Mouse (Mus musculus) kidney, adult 18-20 months (tissue): Measurements from ENCODE around the gene Adtrp.

Experiments used
- DNase-seq: peaks from one replicate; pipeline ENCODE4 v3.0.0; 2021

The Adtrp gene

DNA sequence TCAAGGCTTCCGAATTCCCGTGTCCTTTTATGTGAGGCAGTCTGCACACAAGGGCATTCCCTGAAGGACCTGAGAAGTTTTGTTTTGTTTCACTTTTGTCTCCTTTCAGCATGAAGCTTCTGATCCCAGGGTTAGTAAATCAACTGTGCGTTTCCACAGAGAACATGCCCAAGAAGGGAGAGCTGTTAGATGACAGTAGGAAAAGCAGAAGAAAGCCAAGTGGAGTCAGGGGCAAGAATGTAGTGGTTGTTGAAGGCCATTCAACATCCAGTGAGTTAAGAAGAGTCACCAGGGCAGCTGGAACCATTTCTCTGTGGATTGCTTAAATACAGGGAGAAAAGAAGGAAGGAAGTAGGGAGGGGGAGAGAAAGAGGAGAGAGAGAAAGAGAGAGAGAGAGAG, 76.4 kb downstream of the Adtrp start:
- no peak for DNase-seq

DNA sequence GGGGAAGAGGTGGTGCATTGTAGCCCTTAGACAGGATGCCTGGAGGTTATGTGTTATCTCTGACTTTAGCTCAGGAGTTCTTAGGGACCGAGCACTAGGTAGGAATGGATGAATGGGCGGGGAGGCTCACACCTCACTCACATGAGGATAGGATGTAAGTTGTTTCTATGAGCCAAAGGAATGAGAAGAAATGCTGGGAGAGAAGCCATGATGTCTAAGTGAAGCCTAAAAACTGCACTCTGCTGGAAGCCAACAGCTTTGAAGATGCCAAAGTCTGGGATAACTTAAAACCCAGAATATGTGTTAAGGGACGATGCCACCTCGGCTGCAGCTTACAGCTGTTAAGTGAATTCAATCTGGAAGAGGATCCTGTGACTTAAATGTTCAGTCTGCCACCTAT, 79.5 kb downstream of the Adtrp start:
- DNase-seq: no peak

DNA sequence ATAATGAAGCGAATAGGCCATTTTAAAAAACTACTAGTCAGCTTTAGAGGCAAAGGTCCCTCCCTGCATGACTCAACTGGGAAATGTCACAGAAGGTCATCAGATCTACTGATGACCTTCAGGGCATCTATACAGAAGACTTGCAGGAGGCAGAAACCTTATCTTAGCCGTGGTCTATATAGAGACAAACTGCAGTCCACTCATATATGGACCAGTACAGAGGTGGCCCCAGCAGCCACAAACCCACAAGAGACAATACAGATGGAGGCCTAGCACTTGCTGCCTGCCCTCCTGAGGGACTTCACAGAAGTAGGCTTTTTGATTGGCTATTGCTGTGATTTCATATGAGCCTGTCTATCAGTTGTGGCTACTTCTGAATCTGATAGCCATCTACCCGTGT, 85.5 kb downstream of the Adtrp start:
- DNase-seq: no peak

DNA sequence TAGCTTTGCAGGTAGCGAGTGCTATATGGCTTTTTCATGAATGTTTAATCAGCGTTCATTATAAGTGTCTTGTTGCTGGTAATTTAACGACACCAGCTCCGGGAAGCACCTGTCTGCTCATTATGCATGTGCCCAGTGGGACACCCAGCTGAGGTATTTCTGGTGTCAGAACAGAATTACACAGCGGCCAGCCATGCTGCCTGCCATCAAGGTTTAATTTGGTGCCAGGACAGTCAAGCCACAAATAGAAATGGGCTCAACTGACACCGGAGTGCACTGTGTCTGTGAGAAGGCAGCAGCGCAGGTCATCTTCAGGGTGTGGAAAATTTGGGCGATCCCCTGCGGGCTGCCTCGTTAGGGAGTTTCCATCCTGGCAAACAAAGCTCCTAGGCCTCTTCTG, 87.0 kb downstream of the Adtrp start:
- DNase-seq: no peak

DNA sequence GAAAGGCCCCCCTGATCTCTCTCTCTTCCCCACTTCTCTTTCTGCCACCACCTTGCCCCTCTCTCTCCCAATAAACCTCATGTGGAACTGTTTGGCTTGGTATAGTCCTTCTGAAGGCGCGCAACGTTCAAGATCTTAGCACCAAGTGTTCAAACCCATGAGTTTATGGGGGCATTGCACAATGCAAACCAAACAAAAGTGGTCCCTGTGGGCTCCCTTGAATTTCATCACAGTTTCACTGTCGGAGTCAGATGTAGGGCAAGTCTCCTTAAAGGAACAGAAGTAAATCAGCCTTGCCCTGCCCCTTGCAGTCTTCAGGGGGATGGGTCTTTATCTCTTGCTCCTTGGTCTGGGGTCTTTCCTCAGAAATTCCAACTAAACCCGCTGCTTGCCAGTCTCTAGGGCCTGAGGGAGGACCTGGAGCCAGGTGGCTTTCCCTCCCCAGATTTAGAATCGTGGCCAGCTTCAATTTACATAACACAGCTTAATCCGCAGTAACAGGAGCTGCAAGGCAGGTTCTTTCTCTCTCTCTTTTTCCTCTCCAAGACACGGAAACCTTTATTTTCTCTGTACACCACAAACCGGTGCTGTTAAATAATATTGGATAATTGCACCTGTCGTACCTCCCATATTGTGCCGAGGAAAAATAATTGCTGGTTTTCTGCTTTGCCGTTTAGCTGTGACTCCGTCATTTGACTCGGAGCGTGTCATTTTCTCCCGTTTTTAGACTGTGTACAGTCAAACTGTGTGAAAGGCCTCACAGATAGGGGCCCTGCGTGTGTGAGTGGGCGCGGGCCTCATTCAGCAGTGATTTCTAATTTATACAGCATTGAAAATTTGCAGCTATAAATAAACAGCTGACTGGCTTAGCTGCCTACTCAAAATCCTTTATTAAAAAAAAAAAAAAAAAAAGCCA, 88.7 kb downstream of the Adtrp start:
- DNase-seq: no peak

DNA sequence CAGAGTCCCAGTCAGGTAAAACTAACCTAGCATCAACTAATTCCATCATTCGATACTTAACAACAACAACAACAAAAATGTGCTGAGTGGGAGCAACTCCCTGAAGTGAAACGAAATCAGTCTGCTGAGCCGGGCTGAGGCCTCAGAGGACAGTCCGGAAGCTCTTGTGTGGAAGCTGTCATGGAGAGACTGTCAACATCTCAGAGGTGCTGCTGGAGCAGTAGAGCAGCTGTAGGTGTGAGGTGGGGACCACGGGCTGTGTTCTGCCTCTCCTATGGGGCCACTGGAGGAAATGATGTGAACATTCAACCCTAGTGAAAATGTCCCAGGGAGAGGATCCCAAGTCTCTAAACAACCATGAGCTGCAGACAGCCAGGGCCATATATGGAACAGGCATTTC, 94.4 kb downstream of the Adtrp start:
- no peak for DNase-seq

DNA sequence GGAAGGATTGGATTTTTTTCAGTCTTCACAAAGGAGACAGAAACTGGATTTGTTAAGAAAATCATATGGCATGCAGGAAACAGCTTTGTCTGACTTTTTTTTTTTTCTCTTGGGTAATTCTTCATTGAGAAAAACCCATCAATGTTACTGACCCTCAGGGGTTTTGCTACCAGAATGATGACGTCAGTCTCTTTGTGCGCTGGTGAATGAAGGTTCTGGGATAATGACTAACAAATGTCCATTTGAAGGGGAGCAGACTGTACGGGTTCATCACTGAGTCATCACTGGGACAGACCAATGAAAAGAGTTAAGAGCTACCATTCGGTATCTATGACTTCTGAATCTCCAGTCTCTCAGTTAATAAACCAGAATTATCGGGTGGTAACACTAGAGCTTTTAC, 97.0 kb downstream of the Adtrp start:
- DNase-seq: no peak

DNA sequence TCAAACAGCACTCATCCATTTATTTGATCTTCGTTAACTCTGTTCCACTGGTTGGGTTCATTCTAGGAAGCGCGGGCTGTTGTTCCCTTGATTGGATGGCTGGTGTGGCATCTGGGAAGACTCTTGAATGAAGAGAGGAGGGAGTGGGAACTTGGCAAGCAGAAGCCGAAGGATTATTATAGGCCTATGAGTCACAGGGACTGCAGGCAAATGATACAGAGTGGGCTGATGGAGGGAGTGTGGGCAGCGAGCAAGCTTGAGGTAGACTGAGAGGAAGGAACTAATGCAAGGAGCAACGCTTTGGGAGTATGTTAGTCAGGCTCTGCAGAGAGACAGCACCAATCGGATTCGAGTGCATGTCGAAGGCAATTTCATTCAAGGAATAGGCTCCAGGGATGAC, 98.6 kb downstream of the Adtrp start:
- no peak for DNase-seq

DNA sequence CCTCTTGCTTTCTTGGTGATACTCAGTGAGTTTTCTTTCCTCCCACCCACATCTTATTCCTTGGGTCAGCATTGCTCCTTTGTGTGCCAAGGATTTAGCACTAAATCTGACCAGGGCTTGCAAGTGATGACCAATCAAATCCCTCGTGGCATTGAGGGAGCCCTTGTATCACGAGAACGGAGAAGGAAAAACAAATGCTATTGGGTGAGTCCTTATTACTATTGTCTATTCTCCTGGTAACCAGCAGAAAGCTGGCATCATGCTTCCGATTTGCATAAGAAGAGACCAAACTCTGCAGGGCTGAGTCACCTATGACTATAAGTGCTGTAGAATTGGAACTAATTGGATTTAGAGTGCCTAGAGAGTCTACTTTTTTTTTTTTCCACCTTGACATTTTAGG, 99.8 kb downstream of the Adtrp start:
- no peak for DNase-seq

DNA sequence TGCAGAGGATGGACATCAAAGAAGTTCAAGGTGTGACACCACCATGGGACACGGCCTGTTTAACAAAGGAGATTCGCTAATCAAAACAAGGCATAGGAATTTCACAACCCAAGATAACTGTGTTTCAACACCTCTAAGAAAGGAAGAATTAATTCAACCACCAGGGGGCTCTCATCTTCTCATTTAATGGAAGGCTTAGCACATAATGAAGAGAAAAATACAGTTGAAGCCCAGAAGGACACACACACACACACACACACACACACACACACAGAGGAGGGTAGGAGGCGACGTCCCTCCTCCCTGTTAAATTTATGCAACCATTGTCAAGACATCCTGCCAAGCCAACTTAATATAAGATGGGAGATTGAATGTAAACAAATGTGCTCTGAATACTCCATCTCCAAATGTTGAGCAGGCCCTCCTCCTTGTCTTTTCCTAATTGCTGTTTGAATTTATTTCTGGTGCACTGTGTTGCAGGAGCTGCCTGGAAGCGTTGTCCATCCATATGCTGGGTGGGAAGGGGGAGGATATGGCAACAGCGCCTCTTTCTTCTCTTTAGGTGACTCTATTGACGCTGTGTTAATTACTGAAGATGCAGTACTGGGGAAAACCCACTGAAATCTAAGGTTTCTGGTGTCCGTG, 100.4 kb downstream of the Adtrp start:
- DNase-seq: no peak

DNA sequence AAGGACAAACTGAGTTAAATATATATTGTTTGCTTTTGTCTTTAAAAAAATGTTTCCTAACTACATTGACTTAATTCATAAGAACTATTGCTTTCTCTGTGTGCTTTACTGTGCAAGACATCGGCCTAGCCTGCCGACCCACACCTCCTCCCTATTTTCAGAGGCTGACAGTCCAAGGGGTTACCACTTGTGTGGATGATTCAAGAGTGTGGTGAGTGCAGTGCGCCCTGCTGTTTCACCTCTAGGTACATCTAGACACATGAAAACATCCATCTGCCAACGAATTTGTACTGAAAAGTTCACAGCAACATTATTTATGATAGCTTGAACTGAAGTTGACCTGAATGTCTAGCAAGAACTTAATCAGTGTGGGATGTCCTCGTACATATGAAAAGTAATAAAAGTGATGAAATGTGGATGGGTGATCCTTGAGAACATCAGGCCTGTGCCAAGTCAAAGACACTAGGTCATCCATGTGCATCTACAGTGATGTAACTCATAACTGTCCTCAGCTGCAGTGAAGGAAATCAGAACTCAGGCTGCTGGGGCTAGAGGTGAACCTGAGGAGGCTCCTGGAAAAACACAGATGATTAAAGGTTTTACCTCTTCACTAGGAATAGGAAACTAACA, 106.9 kb downstream of the Adtrp start:
- no peak for DNase-seq

DNA sequence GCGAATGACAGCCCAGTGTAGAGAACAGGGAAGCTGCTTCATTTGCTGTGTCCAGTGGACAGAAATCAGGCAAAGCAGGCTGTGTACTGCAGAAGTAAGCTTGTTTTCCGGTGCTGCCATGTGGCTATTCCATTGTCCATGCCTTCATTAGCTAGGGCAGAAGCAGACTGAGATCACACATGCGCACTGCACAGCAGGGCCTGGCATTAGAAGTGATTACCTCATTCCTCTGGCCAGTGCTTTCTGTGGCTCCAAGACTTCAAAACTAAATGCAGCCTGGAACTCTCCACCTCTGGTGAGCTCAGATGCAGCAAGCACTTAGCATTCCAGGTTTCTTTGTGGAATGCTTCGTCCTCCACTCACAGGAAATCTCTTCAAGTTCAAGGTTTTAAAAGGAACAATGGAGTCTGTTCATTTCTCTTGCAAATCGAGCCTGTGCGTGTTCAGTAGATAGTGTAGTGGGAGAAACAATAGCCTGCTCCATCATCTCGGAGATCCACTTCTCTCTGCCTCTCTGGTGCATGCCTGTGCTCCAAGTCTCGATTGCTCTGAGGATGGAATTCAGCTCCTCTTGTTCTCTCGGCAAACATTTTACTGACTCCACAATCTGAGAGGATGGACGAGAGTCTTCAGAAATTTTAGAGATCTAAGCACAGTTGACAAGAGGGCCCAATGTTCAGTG, 109.7 kb downstream of the Adtrp start:
- no peak for DNase-seq

DNA sequence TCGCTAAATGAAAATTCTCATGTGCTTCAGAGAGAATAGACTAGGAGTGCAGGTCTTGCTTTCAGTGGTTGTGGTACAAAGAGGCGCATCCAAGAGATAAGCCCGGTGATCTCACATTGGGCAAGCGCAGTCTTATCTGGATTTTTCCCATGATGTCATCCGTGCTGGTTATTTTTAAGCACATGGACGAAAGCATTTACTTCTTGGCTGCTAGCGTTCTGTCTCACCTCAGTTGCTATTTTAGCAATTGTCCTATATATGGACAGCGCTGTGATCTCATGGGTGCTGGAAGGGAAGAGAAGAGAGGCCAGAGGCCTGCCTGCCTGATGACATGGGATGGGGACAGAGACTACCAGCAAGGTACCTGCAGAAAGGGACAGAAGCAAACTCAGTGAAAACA, 117.8 kb downstream of the Adtrp start:
- no peak for DNase-seq

DNA sequence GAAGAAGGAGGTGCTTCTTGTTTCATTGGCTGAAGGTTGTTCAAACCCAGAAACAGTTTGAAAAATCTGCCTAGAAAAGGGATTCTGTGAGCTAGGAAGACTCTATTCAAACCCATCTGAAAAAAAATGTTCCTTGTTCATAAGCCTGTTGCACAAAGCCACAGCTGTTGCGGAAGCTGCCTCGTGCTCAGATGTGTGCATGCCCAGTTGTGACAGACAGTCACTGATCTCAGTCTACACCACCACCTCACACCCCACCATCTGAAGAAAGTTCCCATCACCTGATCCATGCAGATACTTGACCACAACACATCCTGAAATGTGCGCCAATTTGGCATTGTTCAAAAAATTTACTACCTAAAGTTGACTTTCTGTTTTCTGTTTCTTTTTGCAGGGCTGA, 119.7 kb downstream of the Adtrp start:
- no peak for DNase-seq

DNA sequence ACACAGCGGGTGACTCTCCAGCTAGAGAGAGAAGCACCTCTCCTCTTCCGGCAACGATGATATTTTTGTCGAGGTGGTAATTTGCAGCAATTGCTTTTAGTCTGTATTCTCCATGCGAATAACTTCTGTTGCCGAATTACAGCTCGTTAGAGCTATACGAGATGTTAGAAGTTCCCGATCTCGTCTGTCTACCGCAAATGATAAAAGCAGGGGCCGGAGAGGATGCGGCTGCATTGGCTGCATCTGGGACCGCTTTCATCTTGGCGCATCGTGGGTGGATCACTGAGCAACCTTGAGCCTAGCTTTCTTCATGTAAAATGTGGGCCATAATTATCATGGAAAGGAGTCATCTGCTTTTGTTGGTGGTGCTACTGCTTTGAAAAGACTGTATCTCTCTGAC, 128.2 kb downstream of the Adtrp start:
- DNase-seq: no peak

DNA sequence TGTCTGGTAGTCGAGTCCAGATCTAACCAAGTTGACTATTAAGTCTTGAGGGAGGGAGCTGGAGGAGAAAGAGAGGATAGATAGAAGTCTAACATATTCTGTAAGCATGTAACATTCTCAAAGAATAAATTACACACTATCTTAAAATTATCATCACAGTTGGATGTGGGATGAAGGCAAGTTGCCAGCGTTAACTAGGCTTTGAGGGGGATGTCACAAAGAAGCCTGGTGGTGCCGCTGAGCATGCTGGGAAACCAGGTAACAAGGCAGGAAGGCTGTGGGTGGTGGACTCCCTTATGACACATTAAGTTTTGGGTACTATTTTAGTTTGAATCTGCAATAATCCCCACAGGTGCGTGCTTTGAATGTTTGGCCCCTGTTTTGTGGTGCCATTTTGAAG, 129.4 kb downstream of the Adtrp start:
- DNase-seq: no peak
